Comparison of ENCODE assay signal across 13 mouse cellular contexts in the genomic region with DNA sequence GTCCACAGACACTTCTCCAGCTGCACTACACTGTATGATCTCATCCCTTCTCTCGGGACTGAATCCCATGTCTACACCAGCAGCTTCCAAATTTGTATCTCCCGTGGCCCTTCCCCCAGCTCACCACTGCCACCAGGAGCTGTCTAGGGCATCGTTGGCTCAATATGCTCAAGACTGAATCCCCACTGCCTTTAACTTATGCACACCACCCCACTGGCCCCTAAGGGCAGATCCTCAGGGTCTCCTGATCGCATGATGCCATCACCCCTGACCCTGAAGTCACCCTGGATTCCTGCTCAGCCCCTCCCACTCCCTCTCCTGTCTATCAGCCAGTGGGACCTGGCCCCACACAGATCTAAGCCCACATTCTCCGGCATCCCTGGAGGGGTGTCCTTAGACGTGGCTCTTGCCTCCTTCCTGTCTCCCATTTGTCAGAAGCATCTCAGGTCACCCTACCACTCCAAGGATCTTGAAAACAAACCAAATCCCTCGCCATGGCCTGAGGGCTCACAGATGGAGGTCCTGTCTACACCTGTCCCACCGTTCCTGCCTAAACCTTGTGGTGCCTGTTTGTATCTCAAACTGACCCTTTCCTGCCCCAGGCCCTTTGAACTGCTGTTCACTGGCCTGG. TPM values are rescaled to one million over a fixed set of nuclear protein-coding genes. Genes with fewer than 3 reads are reported as not detected.
DNase-seq lines count a peak whose midpoint lies in the region; ATAC-seq and TF ChIP-seq lines count a peak whose summit lies in the region.
"Had no signal": no experiment of that assay in that cellular context is flagged by ENCODE, and none has a peak within 500 bp of the region (broad histone marks: within the 10 kb centered on the region; RNA-seq: fewer than 3 reads in every experiment).

No protein-coding gene starts in this region.

- no peak overlapping the region for H3K4me3 ChIP-seq in heart, embryonic 10.5 days
- no peak overlapping the region for H3K4me3 ChIP-seq in midbrain, postnatal 0 days (ENCODE audit: low read depth, low read length)
- H3K4me3 ChIP-seq in midbrain, embryonic 13.5 days (replicated peaks), result no peak overlapping the region
- peak overlapping the region; percentile 88 for H3K4me3 ChIP-seq in cortical plate, adult 2 months (ENCODE audit: insufficient read depth, low read length)

- peaks cover 52% of the 10 kb centered on the region for H3K4me1 ChIP-seq in heart, embryonic 10.5 days
- H3K4me1 ChIP-seq in midbrain, postnatal 0 days (ENCODE audit: insufficient read depth, low read length), result peaks cover 5% of the 10 kb centered on the region; the same call in 1 of the 2 replicates
- peaks cover 33% of the 10 kb centered on the region for H3K4me1 ChIP-seq in midbrain, embryonic 13.5 days (replicated peaks)
- peaks cover 9% of the 10 kb centered on the region for H3K4me1 ChIP-seq in cortical plate, adult 2 months (ENCODE audit: control insufficient read depth, insufficient read depth, low read length)

- WGBS in heart, embryonic 10.5 days, result 56% methylated on average over 8 of the region's 8 CpGs
- 65% methylated on average over 8 of the region's 8 CpGs for WGBS in midbrain, postnatal 0 days
- WGBS in midbrain, embryonic 13.5 days, result 67% methylated on average over 8 of the region's 8 CpGs

- no peak for DNase-seq in heart, embryonic 10.5 days (ENCODE audit: low spot score)
- no peak for DNase-seq in heart, postnatal 36 days
- DNase-seq in midbrain, postnatal 0 days (ENCODE audit: low spot score), result no peak
- DNase-seq in right cerebral cortex, postnatal 36 days (ENCODE audit: low spot score in 2 of 2), result peak; percentile 57 to 69
- DNase-seq in ovary, adult 18-20 months (ENCODE audit: low spot score), result no peak
- DNase-seq: kidney, adult 9 months had no signal

- H3K27ac ChIP-seq in heart, embryonic 10.5 days, result 0 out of 2 replicates have a peak overlapping the region, but pooled peaks have one; percentile 11
- no peak overlapping the region for H3K27ac ChIP-seq in midbrain, postnatal 0 days (ENCODE audit: low read depth, low read length)
- no peak overlapping the region for H3K27ac ChIP-seq in midbrain, embryonic 13.5 days
- peak overlapping the region; percentile 62 for H3K27ac ChIP-seq in cortical plate, adult 2 months (ENCODE audit: insufficient read depth, low read length)
- H3K27ac ChIP-seq: hindbrain, embryonic 15.5 days had no signal

- H3K9ac ChIP-seq in midbrain, postnatal 0 days (replicated peaks; ENCODE audit: low read length, poor library complexity, severe bottlenecking), result 0 out of 2 replicates have a peak overlapping the region, but pooled peaks have one; percentile 19
- no peak overlapping the region; the same call in 1 of the 2 replicates for H3K9ac ChIP-seq in midbrain, embryonic 13.5 days (replicated peaks)
- H3K9ac ChIP-seq: hindbrain, embryonic 15.5 days had no signal

- 0 out of 2 replicates have a peak, but pooled peaks have one; percentile 39 for TF ChIP-seq POLR2A in cortical plate, adult 2 months (IDR thresholded peaks at IDR 0.05; ENCODE audit: extremely low read depth, insufficient read depth, low read length)

- no peaks in the 10 kb centered on the region for H3K9me3 ChIP-seq in heart, embryonic 10.5 days
- H3K9me3 ChIP-seq in midbrain, postnatal 0 days (ENCODE audit: low read length), result no peaks in the 10 kb centered on the region
- H3K9me3 ChIP-seq in midbrain, embryonic 13.5 days, result no peaks in the 10 kb centered on the region
- H3K9me3 ChIP-seq: hindbrain, embryonic 15.5 days had no signal

- H3K27me3 ChIP-seq in heart, embryonic 10.5 days (ENCODE audit: insufficient read depth, poor library complexity, severe bottlenecking), result peaks cover 69% of the 10 kb centered on the region
- no peaks in the 10 kb centered on the region for H3K27me3 ChIP-seq in midbrain, postnatal 0 days (ENCODE audit: insufficient read depth, low read length)
- no peaks in the 10 kb centered on the region for H3K27me3 ChIP-seq in midbrain, embryonic 13.5 days
- H3K27me3 ChIP-seq: hindbrain, embryonic 15.5 days had no signal

- no peak overlapping the region for H3K4me2 ChIP-seq in midbrain, postnatal 0 days (ENCODE audit: low read depth, low read length, poor library complexity, severe bottlenecking)
- H3K4me2 ChIP-seq in midbrain, embryonic 13.5 days (replicated peaks), result no peak overlapping the region
- H3K4me2 ChIP-seq: heart, embryonic 11.5 days; liver, embryonic 11.5 days had no signal

- no peak for TF ChIP-seq CTCF in midbrain, postnatal 0 days (IDR thresholded peaks at IDR 0.05)
- no peak for TF ChIP-seq CTCF in cortical plate, adult 2 months (IDR thresholded peaks at IDR 0.05; ENCODE audit: extremely low read depth, insufficient read depth, low read length)

- intact Hi-C loops in heart, postnatal 36 days (cut with DNase I), result loop anchor here (2.0 kb wide), 1 partner anchor 41 kb away; no protein-coding TSS in a partner anchor

- no peak for ATAC-seq in midbrain, postnatal 0 days (ENCODE audit: low FRiP score)
- ATAC-seq in midbrain, embryonic 13.5 days, result no peak
- ATAC-seq: activated CD4-positive, CD25-positive, alpha-beta regulatory T cell, adult 4 months had no signal

- H3K36me3 ChIP-seq in heart, embryonic 10.5 days, result no peaks in the 10 kb centered on the region
- peaks cover 6% of the 10 kb centered on the region; the same call in 1 of the 2 replicates for H3K36me3 ChIP-seq in midbrain, postnatal 0 days (ENCODE audit: insufficient read depth, low read length)
- no peaks in the 10 kb centered on the region for H3K36me3 ChIP-seq in midbrain, embryonic 13.5 days

RNA-seq across cellular contexts. Expression of a gene that starts 2.4 kb away (rescaled TPM):
- polyA plus RNA-seq in heart, embryonic 10.5 days (2016; fragmentation: Nextera tagmentation; extraction: Ambion mirVana), result 41.0 and 48.0 TPM in 2 replicates
- total RNA-seq in heart, postnatal 36 days (2021), result 10 to 100 TPM; 25.0 to 33.3 TPM
- total RNA-seq in midbrain, postnatal 0 days (2014; rRNA removed), result 63.7 and 81.8 TPM in 2 replicates
- polyA plus RNA-seq in midbrain, postnatal 0 days (2015; fragmentation: Nextera tagmentation; extraction: Ambion mirVana), result 47.3 and 48.8 TPM in 2 replicates
- 54.4 and 56.7 TPM in 2 replicates for polyA plus RNA-seq in midbrain, embryonic 13.5 days (2015; fragmentation: Nextera tagmentation; extraction: Ambion mirVana)
- 171 and 184 TPM in 2 replicates for polyA plus RNA-seq in cortical plate, adult 2 months (2012; rRNA removed)

RNA-seq across cellular contexts. Expression of a gene that starts 3.4 kb away (rescaled TPM):
- 4.3 and 9.4 TPM in 2 replicates for polyA plus RNA-seq in heart, embryonic 10.5 days (2016; fragmentation: Nextera tagmentation; extraction: Ambion mirVana)
- 1 to 10 TPM; 4.0 TPM for total RNA-seq in heart, postnatal 36 days (2021)
- total RNA-seq in midbrain, postnatal 0 days (2014; rRNA removed), result 170 and 186 TPM in 2 replicates
- polyA plus RNA-seq in midbrain, postnatal 0 days (2015; fragmentation: Nextera tagmentation; extraction: Ambion mirVana), result 105 and 107 TPM in 2 replicates
- 35.5 and 41.2 TPM in 2 replicates for polyA plus RNA-seq in midbrain, embryonic 13.5 days (2015; fragmentation: Nextera tagmentation; extraction: Ambion mirVana)
- polyA plus RNA-seq in cortical plate, adult 2 months (2012; rRNA removed), result 1,325 and 1,395 TPM in 2 replicates
- total RNA-seq: megakaryocyte-erythroid progenitor cell, adult 5-6 weeks had no signal
- polyA plus RNA-seq: activated CD4-positive, CD25-positive, alpha-beta regulatory T cell, adult 4 months had no signal

RNA-seq across cellular contexts. Expression of a gene that starts 32.0 kb away (rescaled TPM):
- polyA plus RNA-seq in heart, embryonic 10.5 days (2016; fragmentation: Nextera tagmentation; extraction: Ambion mirVana), result 41.2 and 50.5 TPM in 2 replicates
- 10 to 100 TPM; 43.9 to 44.3 TPM for total RNA-seq in heart, postnatal 36 days (2021)
- total RNA-seq in midbrain, postnatal 0 days (2014; rRNA removed), result 336 and 450 TPM in 2 replicates
- polyA plus RNA-seq in midbrain, postnatal 0 days (2015; fragmentation: Nextera tagmentation; extraction: Ambion mirVana), result 198 and 224 TPM in 2 replicates
- polyA plus RNA-seq in midbrain, embryonic 13.5 days (2015; fragmentation: Nextera tagmentation; extraction: Ambion mirVana), result 74.7 and 77.5 TPM in 2 replicates
- polyA plus RNA-seq in cortical plate, adult 2 months (2012; rRNA removed), result 931 and 1,007 TPM in 2 replicates

RNA-seq across cellular contexts. Expression of a gene that starts 38.3 kb away (rescaled TPM):
- not detected in 2 replicates for polyA plus RNA-seq in heart, embryonic 10.5 days (2016; fragmentation: Nextera tagmentation; extraction: Ambion mirVana)
- 1 to 10 TPM; 3.1 to 7.0 TPM for total RNA-seq in heart, postnatal 36 days (2021)
- 0.57 TPM in 1 of 2 replicates, not detected in the other for total RNA-seq in midbrain, postnatal 0 days (2014; rRNA removed)
- polyA plus RNA-seq in midbrain, postnatal 0 days (2015; fragmentation: Nextera tagmentation; extraction: Ambion mirVana), result 0.35 and 0.44 TPM in 2 replicates
- polyA plus RNA-seq in midbrain, embryonic 13.5 days (2015; fragmentation: Nextera tagmentation; extraction: Ambion mirVana), result 0.35 and 0.37 TPM in 2 replicates
- 0.25 and 0.58 TPM in 2 replicates for polyA plus RNA-seq in cortical plate, adult 2 months (2012; rRNA removed)
- polyA plus RNA-seq: activated CD4-positive, CD25-positive, alpha-beta regulatory T cell, adult 4 months had no signal

RNA-seq across cellular contexts. Expression of a gene that starts 46.0 kb away (rescaled TPM):
- polyA plus RNA-seq in heart, embryonic 10.5 days (2016; fragmentation: Nextera tagmentation; extraction: Ambion mirVana), result 34.4 and 46.6 TPM in 2 replicates
- 10 to 100 TPM; 69.9 to 70.6 TPM for total RNA-seq in heart, postnatal 36 days (2021)
- 33.3 and 41.1 TPM in 2 replicates for total RNA-seq in midbrain, postnatal 0 days (2014; rRNA removed)
- 56.2 and 62.3 TPM in 2 replicates for polyA plus RNA-seq in midbrain, postnatal 0 days (2015; fragmentation: Nextera tagmentation; extraction: Ambion mirVana)
- 35.5 and 37.6 TPM in 2 replicates for polyA plus RNA-seq in midbrain, embryonic 13.5 days (2015; fragmentation: Nextera tagmentation; extraction: Ambion mirVana)
- polyA plus RNA-seq in cortical plate, adult 2 months (2012; rRNA removed), result 57.9 and 63.4 TPM in 2 replicates

Comparison
In these comparisons a context has a peak if more than half of its experiments do, and no peak if none do; other contexts are left out.
1. DNase-seq: peak in right cerebral cortex, postnatal 36 days (2 of 2); none in heart, embryonic 10.5 days (single experiment), heart, postnatal 36 days (0 of 2), midbrain, postnatal 0 days (single experiment) and ovary, adult 18-20 months (single experiment).
2. H3K27ac ChIP-seq: peak in heart, embryonic 10.5 days (single experiment) and cortical plate, adult 2 months (single experiment); none in midbrain, postnatal 0 days (single experiment) and midbrain, embryonic 13.5 days (single experiment).
3. RNA of a gene that starts 3.4 kb away (polyA plus RNA-seq): 1,325 to 1,395 TPM in cortical plate, adult 2 months; 105 to 107 TPM in midbrain, postnatal 0 days, 35.5 to 41.2 TPM in midbrain, embryonic 13.5 days and 4.3 to 9.4 TPM in heart, embryonic 10.5 days; every median in the first group is over 10 times any median in the second.